Mouse (Mus musculus) lung, postnatal 4 days (tissue): Measurements from ENCODE around the gene Sat2.

ENCODE experiments used
- DNase-seq, 2 experiments: peaks; one replicate each; pipeline ENCODE4 v3.0.0; 2021

Gene Sat2

DNA sequence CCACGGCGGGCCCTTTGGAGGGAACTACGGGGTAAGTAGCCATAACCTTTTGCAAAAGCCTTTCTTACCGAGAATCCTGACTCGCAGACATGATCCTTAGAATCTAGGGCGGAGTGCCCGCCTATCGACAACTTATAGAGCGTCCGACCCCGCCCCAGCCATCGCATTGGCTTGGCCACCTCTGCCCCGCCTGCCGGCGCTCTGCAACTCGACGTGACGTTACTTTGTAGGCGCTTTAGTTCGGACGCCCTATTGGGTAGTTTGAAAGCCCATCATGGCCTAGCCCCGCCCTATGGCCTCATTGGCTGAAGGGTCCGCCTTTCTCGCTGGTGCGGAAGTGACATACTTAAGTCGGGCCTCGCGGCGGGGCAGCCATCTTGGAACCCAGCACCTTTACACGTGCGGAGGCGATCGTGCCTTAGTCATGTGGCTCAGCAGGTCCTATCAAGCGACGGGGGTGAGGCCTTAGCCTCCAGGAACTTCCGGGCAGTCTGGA lies 50.4 kb downstream of the Sat2 start, which contains the start of gene Eif4a1:
Gene Eif4a1 (minus strand): TSS at position 213 of the 496 bp plus-strand sequence.
- DNase-seq = peak; percentile 100
